Mouse (Mus musculus) cerebellum, adult 11-12 months (tissue): ENCODE data around the gene Olfr1240.

Experiments
- DNase-seq: peaks from one replicate; pipeline ENCODE4 v3.0.0; 2022

Gene Olfr1240

GRCm38 (mm10) chr2:89442900-89443299 is at the start of gene Olfr1240:
Gene Olfr1240, minus strand, starts transcription at chr2:89443000.
- no peak for DNase-seq

DNA sequence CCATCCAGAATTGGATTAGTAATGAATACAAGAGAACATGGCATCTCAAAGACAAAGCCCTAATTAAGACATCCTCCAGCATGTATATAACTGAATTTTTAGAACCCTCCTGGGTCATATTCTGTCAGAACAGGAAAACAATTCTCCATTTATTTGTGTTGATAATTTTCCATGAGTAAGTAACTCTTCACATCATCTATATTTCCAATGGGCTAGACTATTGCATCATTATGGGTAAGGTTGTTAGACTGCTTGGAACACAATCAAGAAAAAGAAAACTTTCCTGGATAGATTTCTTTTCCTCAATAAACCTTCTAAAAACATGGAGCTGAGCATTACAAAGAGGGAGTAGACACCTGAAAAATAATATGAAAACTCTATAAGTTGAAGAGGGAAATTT is 44.2 kb upstream of the Olfr1240 start, which contains the start of gene Olfr1241:
Gene Olfr1241, minus strand, starts transcription at position 101 of the 400 bp plus-strand sequence.
- no peak for DNase-seq

GRCm38 (mm10) chr2:89420307-89420706 is 22.5 kb downstream of the Olfr1240 start, which contains the start of gene Olfr1239:
Gene Olfr1239, minus strand, starts transcription at chr2:89420407.
- DNase-seq = no peak

DNA sequence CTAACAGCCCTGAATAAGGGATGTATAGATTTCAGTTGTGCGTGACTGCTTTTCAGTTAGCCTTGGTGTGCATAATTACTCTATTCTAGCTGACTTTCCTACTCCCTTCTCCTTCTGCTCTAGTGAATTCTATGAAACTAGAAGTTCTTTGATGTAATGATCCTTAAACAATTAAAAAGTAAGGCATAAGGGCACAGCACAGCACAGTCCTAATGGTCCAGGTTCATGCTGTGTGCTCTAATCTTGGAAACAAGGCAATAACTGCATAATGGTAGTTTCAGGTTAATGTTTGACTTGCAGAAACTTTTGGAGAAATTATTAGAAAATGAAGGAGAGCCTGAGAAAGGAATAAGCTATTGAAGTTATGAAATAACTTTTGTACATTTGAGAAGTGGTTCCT is 28.2 kb downstream of the Olfr1240 start:
- no peak for DNase-seq

DNA sequence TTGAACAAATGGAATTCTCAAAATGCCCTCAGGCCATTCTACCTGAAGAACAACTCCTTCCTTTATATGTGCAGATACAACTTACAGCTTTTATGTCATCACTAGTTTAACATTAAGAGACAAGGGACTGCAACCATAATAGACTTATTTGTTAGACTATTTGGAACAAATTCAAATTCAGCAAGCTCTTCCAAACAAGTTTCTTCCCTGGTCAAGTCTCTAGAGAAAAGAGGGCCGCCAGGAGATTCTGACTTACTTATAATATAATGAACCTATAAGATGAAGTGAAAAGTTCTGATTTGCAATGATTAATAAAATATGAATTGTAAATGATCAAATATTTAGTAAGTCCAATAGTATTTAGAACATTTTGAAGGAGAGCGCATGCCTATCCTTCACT is 33.2 kb downstream of the Olfr1240 start, which contains the start of gene Olfr1238:
Gene Olfr1238, minus strand, starts transcription at position 101 of the 400 bp plus-strand sequence.
- no peak for DNase-seq

- DNase-seq = no peak
These were observed 41.9 kb downstream of the Olfr1240 start for GRCm38 (mm10) chr2:89400882-89401281.
